Mouse (Mus musculus): ENCODE results near the gene Csrp3.

Csrp3 gene

GRCm38 (mm10) chr7:48864671-48865458 is 17.0 kb upstream of the Csrp3 start:
- no peak for DNase-seq

- DNase-seq = no peak
Observed at GRCm38 (mm10) chr7:48864199-48864598, 16.4 kb upstream of the Csrp3 start.

- no peak for DNase-seq
Observed at GRCm38 (mm10) chr7:48861796-48862195, 14.0 kb upstream of the Csrp3 start.

GRCm38 (mm10) chr7:48860948-48861347 is 13.1 kb upstream of the Csrp3 start:
- DNase-seq = no peak

- no peak for DNase-seq
Observed at GRCm38 (mm10) chr7:48859362-48859761, 11.5 kb upstream of the Csrp3 start.

- DNase-seq = no peak
Observed at GRCm38 (mm10) chr7:48858257-48858656, 10.4 kb upstream of the Csrp3 start.

GRCm38 (mm10) chr7:48855461-48855860 is 7.6 kb upstream of the Csrp3 start:
- DNase-seq = no peak

- no peak for DNase-seq
Observed at GRCm38 (mm10) chr7:48853496-48853895, 5.7 kb upstream of the Csrp3 start.

GRCm38 (mm10) chr7:48851529-48852104 is 3.8 kb upstream of the Csrp3 start:
- no peak for DNase-seq

GRCm38 (mm10) chr7:48846755-48847154 is 1.1 kb downstream of the Csrp3 start:
- no peak for DNase-seq

- DNase-seq = no peak
Observed at GRCm38 (mm10) chr7:48845213-48845973, 2.4 kb downstream of the Csrp3 start.

GRCm38 (mm10) chr7:48843541-48843940 is 4.3 kb downstream of the Csrp3 start:
- no peak for DNase-seq

- DNase-seq = no peak
Observed at GRCm38 (mm10) chr7:48842353-48842752, 5.5 kb downstream of the Csrp3 start.

- no peak for DNase-seq
Observed at GRCm38 (mm10) chr7:48841538-48841937, 6.3 kb downstream of the Csrp3 start.

- no peak for DNase-seq
Observed at GRCm38 (mm10) chr7:48840545-48840944, 7.3 kb downstream of the Csrp3 start.

- DNase-seq = no peak
Observed at GRCm38 (mm10) chr7:48838434-48838833, 9.4 kb downstream of the Csrp3 start.

- no peak for DNase-seq
Observed at GRCm38 (mm10) chr7:48836949-48837348, 10.9 kb downstream of the Csrp3 start.

GRCm38 (mm10) chr7:48834989-48835626 is 12.7 kb downstream of the Csrp3 start:
- DNase-seq = no peak

- DNase-seq = no peak
Observed at GRCm38 (mm10) chr7:48834371-48834970, 13.4 kb downstream of the Csrp3 start.

- DNase-seq = no peak
Observed at GRCm38 (mm10) chr7:48832735-48833134, 15.1 kb downstream of the Csrp3 start.

- DNase-seq = no peak
Observed at GRCm38 (mm10) chr7:48830395-48830794, 17.4 kb downstream of the Csrp3 start.

- DNase-seq = no peak
Observed at GRCm38 (mm10) chr7:48829177-48829910, 18.5 kb downstream of the Csrp3 start.
